Mouse (Mus musculus) heart, postnatal 14 days (tissue): ENCODE results near the gene Shld2. TPM values are rescaled to one million over a fixed set of nuclear protein-coding genes. Genes with fewer than 3 reads are reported as not detected.
"Not testable (repeated sequence)": the region's sequence is repeated elsewhere in the genome, so short reads cannot be mapped to it uniquely, and the experiment has no call there.

ENCODE experiments used
- DNase-seq, 2 experiments: peaks; one replicate each; pipeline ENCODE4 v3.0.0; 2021 to 2022
- intact Hi-C: fragments of 180-260 bp; cut with DNase I; formaldehyde crosslinking; loops from one replicate; pipeline ENCODE4 v1.15.1; 2025
- total RNA-seq, 2 experiments: library from RNA; stranded (reverse); gene quantifications; 2 replicates each; pipeline ENCODE4 v1.2.3; 2021

The Shld2 gene
- total RNA-seq, 2 experiments from 2014 or later = 7.2 to 7.6 TPM

DNA sequence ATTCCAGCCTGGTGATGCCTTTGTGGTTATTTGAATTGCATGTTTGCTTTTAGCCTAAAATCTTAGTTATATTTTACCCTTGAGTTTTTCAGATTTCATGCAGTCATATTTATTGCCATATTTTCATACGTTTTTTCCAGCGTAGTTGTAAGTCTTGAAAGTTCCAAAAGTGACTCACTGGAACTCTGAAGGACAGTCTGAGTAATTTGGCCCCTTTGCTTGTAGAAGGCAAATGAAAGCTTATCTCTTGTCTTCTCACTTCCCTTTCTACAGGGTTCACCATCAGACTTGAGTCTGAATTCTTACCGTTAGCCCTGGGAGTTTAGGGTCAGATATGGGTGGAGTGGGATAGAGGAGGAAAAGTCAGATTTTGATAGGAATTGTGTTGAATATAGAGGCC is 16.3 kb upstream of the Shld2 start:
- DNase-seq = no peak
- intact Hi-C loops = no loop called here

DNA sequence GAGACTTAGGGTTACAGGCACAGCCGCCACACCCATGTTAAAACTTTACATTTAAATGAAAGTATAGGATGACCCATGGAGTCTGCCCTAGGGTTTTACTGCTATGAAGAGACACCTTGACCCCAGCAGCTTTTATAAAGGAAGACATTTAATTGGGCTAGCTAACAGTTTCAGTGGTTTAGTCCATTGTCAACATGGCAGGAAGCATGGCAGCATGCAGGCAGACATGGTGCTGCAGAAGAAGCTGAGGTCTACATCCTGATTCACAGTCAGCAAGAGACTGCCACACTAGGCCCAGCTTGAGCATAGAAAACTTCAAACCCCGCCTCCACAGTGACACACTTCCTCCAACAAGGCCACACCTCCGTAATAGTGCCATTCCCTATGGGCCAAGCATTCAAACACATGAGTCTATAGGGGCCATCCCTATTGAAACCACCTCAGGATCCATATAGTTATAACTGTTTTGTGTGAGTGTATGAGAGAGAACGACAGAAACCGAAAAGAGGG is 13.3 kb upstream of the Shld2 start:
- no peak for DNase-seq
- intact Hi-C loops = no loop called here

GRCm38 (mm10) chr14:34318113-34318512 is 7.8 kb upstream of the Shld2 start:
- intact Hi-C loops = no loop called here
- no peak for DNase-seq

- intact Hi-C loops = no loop called here
Observed at GRCm38 (mm10) chr14:34317431-34317830, 7.1 kb upstream of the Shld2 start.

DNA sequence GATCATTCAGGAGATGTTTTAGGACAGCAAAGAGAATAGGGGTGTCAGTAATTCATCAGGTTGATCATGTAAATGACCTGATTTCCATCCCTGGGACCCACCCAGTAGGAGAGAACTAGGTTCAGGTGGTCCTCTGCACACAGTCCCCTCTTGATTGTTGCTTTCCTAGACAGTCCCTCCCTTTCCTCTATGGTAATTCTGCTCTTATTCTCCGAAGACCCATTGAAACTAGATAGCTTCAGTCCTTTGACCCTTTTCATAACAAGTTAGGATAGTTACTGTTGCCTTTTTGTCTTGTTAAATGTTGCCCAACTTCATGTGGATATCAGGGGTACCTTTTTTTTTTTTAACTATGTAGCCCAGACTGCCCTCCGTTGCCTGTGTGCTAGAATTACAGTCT is 6.1 kb upstream of the Shld2 start:
- no peak for DNase-seq
- intact Hi-C loops = no loop called here

More at GRCm38 (mm10) chr14:34317431-34317830, 7.1 kb upstream of the Shld2 start:
- no peak for DNase-seq

DNA sequence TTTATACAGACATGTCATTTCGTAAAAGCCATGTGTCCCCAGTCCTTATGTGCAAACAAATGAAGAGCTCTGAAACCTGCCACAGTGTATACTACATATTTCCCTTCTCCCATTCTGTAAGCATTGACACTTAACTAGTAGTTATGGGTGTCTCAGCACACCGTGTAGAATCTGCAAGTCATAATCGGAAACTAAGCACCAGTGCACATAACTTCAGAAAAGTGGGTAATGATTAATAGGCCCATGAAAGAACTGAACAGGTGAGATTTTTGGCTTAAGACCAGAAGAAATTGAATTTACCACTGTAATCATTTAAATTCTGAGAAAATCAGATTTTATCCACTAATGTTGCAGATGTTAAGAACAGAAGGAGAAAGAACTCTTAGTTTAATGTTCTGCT is 4.5 kb upstream of the Shld2 start:
- intact Hi-C loops = loop anchor here (5.0 kb wide), 2 partner anchors 42 to 48 kb away; no protein-coding TSS in a partner anchor
- DNase-seq = no peak

DNA sequence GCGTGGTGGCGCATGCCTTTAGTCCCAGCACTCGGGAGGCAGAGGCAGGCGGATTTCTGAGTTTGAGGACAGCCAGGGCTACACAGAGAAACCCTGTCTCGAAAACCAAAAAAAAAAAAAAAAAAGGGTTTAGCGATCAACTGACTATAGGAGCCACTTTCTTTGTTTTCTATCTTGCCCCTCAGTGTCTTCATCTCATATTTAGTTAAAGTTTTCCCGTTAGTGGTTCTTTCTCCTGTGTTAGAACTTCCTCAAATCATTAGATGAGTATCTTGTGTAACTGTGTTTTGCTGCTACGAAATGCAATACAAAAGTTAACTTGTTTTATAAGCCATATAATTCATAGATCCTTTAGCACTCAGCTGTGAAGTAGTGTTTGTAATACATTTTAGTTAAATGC is 4.1 kb upstream of the Shld2 start:
- intact Hi-C loops = loop anchor here (5.0 kb wide), 2 partner anchors 42 to 48 kb away; no protein-coding TSS in a partner anchor
- DNase-seq = not testable (repeated sequence)

DNA sequence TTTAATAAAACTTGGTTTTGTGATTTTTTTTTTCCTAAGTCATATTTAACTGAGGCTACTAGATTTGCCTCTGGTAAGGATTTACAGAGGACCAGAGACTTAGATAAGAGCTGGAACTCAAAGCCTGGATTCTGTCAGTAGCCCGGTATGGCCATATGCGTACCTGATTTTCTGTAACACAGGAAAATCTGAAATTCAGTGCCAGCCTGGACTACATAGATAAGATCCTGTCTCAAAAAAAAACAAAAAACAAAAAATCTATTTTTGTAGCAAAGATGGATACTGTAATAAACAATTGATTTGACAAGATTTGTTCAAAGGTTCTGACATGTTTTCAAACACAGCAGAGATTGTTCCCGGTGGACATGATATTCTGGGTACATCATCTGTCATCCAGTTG is 3.3 kb upstream of the Shld2 start:
- DNase-seq = no peak
- intact Hi-C loops = loop anchor here (5.0 kb wide), 2 partner anchors 41 to 49 kb away; no protein-coding TSS in a partner anchor

DNA sequence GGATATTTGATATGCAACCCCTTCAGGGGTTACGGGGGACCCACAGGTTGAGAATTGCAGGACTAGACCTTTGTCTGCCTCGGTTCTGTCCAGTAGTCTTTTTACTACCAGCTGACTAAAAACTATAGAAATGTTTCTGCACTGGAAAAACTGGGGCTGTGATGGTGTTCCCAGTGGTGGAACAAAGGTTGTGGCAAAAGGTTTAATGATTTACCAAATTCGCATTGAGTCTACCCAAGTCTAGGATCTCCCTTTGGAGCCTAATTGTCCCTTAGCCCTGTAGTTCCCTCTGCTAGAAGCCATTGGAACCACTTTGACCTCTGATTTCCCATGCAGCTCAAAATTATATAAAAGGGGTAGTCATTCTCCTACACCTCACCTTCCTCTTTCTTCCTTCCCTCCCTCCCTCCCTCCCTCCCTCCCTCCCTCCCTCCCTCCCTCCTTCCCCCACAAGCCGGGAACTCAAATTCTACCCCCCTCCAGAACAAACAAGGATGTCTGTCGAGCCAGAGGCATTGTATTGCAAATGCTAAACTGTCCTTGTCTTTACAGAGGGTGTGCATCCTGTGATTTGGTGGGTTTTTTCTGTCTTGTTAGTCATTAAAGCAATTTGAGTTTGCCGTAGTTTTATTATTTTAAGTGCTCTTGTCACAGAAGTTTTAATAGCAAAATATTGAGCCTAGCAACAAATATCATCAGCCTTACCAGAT is 2.2 kb upstream of the Shld2 start:
- intact Hi-C loops = loop anchor here (5.0 kb wide), 2 partner anchors 40 to 50 kb away; no protein-coding TSS in a partner anchor
- DNase-seq = no peak

DNA sequence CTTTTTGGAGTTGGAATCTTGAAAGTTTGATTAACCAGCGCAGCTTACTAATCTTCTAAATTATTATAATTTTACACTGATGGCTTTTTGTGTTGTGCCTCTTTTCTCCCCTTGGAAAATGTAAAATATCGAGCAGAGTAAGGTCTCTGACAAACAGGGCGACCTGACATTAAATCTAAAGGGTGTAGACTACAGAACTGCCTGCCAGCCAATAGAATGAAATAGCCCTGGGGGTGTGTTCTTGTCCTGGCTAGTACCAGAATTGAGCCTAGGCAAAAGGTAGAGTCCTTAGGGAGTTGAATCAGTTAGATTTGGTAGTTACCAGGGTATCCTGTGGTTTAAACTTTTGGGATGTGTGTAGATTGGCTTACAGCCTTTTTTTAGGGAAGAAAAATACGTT is 1.4 kb upstream of the Shld2 start:
- intact Hi-C loops = loop anchor here (5.0 kb wide), 2 partner anchors 39 to 51 kb away; no protein-coding TSS in a partner anchor
- DNase-seq = peak in 1 of 2 experiments; percentile 17

GRCm38 (mm10) chr14:34311021-34311631 is 833 bp upstream of the Shld2 start:
- DNase-seq = peak; percentile 62 to 64
- intact Hi-C loops = loop anchor here (5.0 kb wide), 2 partner anchors 39 to 51 kb away; no protein-coding TSS in a partner anchor

DNA sequence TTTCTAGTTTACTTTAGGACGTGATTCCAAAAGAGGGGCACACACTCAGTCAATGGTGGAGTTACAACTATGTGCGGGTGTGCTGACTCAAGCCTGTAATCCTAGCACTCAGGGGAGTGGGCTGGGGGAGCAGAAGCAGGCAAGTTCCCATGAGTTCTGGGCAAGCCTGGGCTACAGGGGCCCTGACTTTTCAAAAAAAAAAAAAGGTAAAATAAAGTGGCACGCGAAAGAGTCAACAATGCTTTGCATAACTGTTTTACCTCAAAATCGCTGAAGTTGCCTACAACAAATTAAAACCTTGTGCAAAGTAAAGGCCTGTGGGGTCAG is 423 bp downstream of the Shld2 start:
- intact Hi-C loops = loop anchor here (5.0 kb wide), 2 partner anchors 38 to 52 kb away; no protein-coding TSS in a partner anchor
- peak in 1 of 2 experiments; percentile 14 for DNase-seq

DNA sequence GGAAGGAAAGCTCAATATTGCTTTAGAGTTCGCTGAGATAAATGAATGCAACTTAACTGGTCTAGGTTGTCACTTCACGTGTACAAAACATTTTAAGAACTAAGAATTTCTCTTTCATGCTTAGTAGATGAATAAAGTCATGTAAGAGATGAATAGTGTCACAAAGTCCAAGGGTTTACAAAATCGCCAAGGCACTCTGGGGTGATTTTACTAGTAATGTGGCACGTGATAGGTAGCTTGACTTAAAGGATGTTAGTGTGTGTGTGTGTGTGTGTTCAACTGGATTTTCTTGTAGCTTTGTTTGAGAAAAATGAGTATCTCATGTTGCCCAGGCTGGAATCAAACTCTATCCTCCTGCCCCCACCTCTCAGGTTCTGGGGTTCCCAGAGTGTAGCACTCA is 1.0 kb downstream of the Shld2 start:
- DNase-seq = no peak
- intact Hi-C loops = no loop called here

- DNase-seq = peak in 1 of 2 experiments; percentile 18
Observed at GRCm38 (mm10) chr14:34303265-34303680, 7.0 kb downstream of the Shld2 start.

GRCm38 (mm10) chr14:34302681-34303242 is 7.5 kb downstream of the Shld2 start:
- intact Hi-C loops = no loop called here
- no peak for DNase-seq

More at GRCm38 (mm10) chr14:34303265-34303680, 7.0 kb downstream of the Shld2 start:
- intact Hi-C loops = no loop called here

DNA sequence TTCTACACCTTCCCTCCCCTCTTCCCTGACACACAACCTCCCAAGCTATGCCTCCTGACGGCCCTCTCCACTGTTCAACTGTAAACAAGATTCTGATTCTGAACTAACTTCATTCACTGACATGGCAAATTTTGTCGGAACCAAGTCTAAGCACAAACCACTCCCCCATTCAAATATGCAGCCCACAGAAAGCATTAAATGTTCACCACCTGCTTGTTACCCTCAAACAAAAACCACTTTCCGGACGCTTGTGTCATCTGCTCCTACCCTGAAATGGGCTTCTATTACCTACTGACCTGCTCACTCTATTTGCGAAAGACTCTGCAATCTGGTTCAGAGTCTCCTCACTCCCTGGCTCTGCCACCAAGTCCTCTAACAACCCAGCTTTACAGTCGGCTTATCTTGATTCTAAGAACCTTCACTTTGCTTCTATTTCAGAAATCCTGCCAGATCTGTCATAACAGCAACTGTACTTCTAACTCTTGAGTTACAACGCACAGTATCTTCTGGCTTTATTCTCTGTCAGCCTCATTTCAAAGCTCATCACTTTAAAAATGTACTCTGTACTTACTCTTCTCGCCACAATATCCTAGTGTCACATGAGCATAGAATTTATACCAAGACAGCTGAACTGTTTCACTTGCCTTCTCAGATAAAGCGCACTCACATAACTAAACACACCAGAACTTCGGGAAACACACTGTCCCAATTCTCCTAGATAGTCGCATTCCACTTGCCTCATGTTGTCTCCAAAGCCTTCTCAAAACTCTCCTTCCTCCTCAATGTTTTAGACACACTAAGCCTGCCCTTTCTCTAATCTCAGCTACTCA is 11.2 kb downstream of the Shld2 start:
- intact Hi-C loops = no loop called here

GRCm38 (mm10) chr14:34297634-34298033 is 12.7 kb downstream of the Shld2 start:
- intact Hi-C loops = no loop called here

More for the DNA sequence above, 11.2 kb downstream of the Shld2 start:
- no peak for DNase-seq

DNA sequence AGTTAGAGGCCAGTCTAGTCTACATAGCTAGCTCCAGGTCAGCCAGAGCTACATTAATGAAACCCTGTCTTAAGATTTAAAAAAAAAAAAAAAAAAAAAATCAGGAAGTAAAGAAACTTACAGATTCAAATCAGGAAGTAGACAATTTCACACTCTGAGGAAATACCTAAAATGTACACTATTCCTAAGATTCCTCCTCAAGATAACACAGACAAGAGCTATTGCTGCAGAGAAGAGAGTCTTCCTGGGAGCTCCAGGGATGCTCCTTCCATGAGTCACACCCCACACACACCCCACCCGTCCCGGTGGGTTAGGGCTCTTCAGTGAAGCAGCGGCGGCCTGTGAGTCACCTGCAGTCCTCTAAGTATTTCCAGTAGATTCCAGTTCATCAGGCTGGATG is 13.3 kb downstream of the Shld2 start:
- intact Hi-C loops = no loop called here
- peak in 1 of 2 experiments; percentile 6 for DNase-seq

More at GRCm38 (mm10) chr14:34297634-34298033, 12.7 kb downstream of the Shld2 start:
- peak in 1 of 2 experiments; percentile 8 for DNase-seq

- intact Hi-C loops = no loop called here
- DNase-seq = no peak
Observed at GRCm38 (mm10) chr14:34296350-34296749, 13.9 kb downstream of the Shld2 start.

- intact Hi-C loops = no loop called here
- no peak for DNase-seq
Observed at GRCm38 (mm10) chr14:34293641-34294040, 16.7 kb downstream of the Shld2 start.
